Mouse (Mus musculus): ENCODE measurements at regions not wholly inside any gene's neighbourhood (a gene's known extent, or its start where the extent isn't known, plus 50 kb on each side); places are given as distances from the start of the nearest gene placed in this dataset.
"Not testable (repeated sequence)": the region's sequence is repeated elsewhere in the genome, so short reads cannot be mapped to it uniquely, and the experiment has no call there.

DNA sequence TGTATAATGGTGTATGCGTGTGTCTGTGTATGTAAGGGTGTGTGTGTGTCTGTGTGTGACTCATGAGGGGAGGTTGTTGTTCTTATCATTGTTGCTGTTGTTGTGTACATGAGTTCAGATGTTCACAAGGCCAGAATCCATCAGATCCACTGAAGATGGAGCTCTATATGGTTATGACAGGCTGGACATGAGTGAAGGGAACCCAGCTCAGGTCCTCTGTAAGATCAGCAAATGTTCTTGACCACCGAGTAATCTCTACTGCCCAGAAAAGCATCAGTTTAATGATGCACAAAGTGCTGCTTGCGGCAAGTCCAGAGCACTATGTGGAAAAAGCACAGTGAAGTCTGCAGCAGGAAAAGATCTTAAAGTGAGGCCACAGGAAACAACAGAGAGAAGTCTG lies 77.5 kb downstream of the Gm15319 start:
- DNase-seq (ENCODE audit: low spot score) = not testable (repeated sequence)

DNA sequence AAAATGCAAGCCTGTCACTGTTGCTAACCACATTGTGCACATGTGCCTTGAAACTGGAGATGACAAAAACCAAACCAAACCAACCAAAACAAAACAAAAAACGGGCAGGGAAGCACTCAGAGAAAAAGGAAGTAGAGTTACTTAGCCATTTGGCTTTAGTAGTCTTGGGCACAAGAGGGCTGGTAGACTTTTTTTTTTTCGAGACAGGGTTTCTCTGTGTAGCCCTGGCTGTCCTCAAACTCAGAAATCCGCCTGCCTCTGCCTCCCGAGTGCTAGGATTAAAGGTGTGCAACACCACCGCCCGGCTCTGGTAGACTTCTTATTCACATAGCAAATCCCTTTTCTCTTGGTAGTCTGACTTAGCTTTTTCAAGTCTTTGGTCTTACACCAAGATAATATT lies 78.2 kb downstream of the Gm15319 start:
- DNase-seq (ENCODE audit: low spot score) = peak; percentile 36

DNA sequence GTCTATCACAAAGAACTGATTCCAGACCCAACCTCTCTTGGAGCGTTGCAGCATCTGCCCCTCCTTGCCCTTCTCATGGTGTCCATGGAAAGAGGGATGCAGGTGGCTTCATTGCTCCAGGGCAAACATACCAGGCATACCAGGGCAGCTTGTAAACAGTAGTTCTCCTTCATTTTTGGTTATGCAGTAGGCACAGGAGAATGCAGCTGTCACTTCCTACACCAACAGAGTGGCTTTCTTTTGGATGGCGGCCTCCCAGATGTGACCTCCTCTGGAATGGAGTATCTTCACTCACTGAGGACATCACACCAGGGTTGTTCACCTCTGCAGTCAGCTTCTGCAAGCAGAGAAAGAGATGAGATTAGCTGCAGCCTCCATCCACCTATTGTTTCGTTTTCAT lies 79.9 kb downstream of the Gm15319 start:
- not testable (repeated sequence) for DNase-seq (ENCODE audit: low spot score)

DNA sequence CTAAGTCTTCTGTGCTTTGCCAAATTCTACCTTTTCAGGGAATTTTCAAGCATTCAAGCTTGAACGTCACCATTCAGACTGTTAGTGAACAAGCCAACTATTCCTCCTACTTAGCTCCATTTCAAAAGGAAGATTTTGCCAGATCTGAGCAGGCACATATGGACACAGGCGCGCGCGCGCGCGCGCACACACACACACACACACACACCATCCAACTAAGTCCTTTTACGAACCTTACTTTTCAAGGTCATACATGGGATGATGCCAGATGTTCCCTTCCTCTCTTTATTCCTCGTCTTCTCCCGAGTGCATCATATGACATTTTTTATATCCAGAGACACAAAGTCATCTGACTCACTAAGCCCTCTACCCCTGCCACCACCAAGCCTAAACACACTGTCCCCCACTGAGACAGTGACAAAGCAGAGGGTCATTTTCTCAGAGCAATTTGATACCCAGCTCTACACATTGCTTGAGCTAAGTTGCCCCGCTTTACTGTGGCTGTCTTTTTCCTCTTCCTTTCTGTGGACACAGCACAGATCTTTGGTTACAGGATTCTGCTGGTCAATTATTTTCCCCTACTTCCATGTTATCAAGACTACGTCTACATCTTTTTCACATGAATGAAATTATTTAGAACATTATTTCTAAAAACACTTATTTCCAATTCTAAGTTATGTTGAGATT lies 81.7 kb downstream of the Gm15319 start:
- DNase-seq (ENCODE audit: low spot score) = peak; percentile 49

DNA sequence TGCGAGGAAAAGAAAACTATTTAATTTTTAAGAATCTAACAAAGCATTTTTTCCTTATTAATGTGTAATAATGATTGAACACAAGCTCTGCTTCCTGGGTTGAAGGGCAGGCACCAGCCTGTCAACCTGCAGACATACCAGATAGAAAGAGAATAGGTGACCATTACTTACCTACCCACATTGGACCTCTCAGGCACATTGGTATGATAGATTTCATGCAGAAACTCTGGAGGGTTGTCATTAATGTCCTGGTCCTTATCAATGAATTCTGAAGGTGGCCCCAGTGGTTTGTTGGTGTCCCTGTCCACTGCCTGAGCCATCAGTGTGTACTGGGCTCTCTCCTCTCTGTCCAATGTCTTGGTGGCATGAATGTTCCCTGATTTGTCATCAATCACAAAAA lies 85.3 kb downstream of the Gm15319 start:
- not testable (repeated sequence) for DNase-seq (ENCODE audit: low spot score)

DNA sequence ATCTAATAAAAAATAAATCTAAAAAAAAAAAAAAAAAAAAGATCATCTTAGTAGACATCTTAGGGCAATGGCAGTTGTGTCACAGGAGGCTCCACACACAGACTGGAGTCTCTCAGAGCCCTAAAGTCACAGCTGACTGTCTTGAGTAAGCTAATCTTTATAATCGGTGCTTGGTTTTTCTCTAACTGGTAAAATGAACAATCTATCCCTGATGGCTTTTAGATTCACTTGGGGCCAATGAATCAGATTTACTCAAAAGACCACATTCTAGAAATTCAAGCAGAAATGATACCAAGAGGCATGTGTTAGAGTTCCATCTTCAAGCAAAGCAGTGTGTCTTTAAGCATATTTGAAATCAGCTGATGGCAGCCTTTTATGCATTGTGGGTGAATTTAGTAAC lies 86.3 kb downstream of the Gm15319 start:
- DNase-seq (ENCODE audit: low spot score) = not testable (repeated sequence)

DNA sequence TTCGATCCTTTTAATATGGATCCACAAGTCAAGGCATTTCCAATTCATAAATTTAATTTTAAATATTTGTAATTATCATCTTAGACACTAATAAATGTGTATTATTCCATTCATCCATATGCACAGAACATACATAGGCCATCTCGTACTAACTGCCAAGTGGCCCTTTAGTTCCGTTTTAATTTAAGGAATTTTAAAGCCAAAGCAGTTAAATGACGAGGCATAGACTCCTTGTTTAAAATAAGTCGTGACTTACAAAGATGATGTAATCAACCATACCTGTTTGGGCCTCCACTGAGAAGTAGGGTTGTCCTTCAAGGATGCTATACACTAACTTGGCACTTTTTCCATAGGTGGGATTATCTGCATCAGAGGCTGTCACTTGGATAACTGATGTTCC lies 89.2 kb downstream of the Gm15319 start:
- not testable (repeated sequence) for DNase-seq (ENCODE audit: low spot score)

DNA sequence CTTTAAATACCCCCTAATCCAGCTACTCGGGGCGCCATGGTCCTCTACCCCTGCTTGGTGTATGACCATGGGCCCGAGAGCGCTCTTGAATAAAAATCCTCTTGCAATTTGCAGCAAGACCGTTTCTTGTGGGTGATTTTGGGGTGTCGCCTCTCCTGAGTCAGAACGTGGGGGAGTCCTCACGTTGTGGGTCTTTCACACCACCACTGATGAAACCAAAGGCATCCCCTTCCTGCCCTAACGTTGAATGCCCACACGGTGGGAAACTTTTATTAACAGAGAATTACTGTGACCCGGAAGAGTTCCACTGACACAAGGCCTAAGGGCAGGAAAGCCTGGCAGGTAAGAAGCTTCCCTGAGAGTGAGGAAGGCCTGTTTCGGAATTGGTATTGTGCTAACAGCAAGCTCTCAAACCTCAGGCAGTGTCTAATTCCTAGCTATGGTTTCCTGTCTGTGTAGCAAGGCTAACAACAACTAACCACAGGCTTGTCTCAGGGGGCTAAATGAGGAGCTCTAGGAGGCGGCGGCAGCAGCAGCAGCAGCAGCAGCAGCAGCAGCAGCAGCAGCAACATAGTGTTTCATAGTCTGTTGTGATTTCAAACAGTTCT lies 95.4 kb downstream of the Gm15319 start:
- peak; percentile 40 for DNase-seq (ENCODE audit: low spot score)

DNA sequence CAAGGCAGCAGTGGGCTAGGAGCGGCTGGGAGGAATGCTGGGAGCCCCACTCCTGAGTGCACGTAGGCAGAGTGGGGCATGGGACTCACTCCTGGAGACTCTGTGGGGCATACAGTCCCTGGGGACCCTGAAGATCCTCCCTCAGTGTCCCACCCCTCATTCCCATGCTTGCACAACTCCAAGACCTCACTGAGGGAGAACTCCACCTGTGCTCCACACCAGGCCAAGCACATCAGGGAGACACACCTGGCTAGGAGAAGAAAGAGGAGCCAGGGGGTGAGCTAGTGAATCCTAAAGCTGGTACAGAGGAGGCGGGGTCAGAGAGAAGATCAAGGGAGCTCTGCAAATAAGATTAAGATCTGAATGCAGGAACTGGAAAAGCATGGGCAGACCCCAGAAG lies 96.2 kb downstream of the Gm15319 start:
- DNase-seq (ENCODE audit: low spot score) = peak; percentile 48

DNA sequence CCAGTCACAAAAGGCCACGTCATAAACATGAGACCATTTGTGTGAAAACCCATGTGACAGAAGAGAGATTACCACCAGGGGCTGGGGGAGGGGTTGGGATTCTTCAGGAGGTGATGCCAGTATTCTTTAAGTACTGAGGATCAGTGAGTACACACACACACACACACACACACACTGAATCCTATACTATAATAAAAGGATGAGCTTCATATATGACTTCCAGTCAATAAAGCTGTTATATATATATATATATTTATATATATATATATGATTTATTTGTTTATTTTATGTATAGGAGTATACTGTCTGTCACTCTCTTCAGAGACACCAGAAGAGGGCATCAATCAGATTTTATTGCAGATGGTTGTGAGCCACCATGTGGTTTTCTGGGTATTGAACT lies 98.4 kb downstream of the Gm15319 start:
- DNase-seq (ENCODE audit: low spot score) = not testable (repeated sequence)

DNA sequence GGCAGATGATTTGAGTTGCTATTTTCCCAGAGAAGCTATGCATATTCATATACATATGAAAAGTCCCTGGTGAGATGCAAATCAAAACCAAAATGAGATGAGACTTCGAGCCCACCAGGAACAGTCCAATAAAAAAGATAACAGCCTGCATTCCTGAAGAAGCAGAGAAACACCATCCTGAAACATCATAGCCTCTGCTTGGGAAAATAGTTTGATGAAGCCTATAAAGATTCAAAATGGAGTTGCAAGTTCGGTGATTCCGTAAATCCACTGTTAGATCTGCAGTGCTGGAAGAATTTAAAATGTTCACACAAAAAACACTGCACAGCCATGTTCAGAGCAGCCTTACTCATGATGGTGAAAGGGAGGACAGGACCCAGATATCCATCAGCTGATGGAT lies 98.9 kb downstream of the Gm15319 start:
- peak; percentile 46 for DNase-seq (ENCODE audit: low spot score)

DNA sequence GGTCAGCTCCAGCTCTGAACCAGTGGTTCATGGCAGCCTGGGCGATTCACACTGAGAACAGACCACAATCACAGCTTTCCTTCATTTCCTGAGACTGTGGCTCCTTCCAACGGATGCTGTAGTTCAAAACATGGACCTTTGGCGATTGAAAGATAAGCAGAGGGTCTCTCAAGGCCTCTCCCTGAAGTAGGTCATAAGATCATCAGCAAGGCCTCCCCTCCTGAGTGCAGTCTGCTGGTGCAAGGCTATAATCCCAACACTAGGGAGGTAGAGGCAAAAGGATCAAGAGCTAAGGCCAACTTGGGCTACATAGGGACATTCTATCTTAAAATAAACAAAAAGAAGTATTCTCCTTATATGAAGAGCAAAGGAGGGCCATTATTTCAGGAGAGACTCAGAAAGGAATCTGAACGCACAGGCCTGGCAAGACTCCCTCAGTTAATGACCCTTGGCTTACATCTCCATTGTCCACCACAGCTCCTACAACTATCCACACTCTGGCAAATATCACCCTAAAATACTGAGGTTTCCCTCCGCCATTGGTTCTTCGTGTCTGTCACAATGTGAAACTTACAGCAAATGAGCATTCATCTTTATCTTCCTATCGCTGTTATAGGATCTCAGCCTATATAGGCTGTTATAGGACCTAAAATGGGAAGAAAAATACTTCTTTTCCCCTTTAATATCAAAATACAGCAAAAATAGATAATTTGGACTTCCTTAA lies 100.0 kb downstream of the Gm15319 start:
- DNase-seq (ENCODE audit: low spot score) = peak; percentile 56

DNA sequence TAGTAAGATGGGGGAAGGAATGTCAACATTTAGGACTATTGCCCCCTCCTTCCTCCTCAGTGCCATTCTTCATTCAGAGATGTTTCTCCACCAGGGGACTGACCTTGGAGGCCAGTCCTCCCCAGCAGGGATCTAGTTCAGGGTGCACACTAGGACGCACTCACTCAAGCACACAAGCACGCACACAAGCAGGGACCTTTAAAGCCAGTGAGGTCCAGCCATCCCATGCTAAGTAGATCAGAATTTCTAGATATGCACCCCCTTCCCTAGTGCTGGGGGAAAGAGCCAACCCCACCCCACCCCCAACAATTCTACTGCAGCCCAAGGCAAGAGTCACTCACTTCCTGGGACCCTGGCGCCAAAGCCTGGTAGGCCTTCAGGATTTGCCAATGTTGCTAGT lies 100.8 kb downstream of the Gm15319 start:
- peak; percentile 44 for DNase-seq (ENCODE audit: low spot score)

DNA sequence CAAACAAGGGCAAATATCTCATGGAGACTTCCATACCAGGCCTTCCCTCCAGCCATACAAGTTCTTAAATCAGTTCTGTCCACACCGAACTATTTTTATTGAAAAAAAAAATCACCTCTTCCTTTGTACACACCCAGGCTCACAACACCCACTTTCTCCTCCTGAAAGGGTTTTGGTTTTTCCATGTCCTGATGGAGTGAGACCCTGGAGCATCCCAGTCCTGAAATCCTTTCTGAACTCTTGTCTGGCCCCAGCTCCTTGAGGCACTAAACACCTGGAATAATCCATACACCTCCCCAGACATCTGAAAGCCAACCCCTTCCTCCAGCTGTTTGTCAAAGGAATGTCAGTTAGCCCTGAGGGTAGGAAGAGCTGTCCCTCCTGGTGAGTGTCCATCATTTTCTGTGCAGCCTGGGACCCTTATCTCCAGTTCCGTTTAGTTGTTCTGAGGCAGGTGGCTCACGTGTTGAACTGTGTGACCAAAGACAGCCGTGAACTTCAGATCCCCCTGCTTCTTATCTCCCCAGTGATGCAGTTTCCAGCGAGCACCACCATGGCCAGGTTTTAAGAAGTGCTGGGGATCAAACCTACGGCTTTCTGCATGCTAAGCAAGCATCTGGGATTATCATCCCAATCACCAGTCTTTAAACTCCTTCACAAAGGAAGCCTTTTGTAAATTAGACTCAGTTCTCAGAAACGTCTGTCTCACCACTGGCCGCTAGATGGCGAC lies 101.4 kb downstream of the Gm15319 start:
- not testable (repeated sequence) for DNase-seq (ENCODE audit: low spot score)

DNA sequence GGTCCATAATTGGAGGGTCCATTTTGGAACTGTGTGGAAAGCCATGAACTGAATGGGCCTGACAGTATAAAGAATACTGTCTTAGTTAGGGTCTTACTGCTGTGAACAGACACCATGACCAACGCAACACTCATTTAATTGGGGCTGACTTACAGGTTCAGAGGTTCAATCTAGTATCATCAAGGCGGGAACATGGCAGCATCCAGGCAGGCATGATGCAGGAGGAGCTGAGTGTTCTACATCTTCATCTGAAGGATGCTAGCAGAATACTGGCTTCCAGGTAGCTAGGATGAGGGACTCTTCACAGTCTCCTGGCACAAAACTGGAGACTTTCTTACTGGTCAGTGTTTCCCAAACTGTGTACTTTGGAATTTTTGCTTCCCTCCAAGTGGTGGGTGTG lies 102.0 kb downstream of the Gm15319 start:
- peak; percentile 66 for DNase-seq (ENCODE audit: low spot score)

DNA sequence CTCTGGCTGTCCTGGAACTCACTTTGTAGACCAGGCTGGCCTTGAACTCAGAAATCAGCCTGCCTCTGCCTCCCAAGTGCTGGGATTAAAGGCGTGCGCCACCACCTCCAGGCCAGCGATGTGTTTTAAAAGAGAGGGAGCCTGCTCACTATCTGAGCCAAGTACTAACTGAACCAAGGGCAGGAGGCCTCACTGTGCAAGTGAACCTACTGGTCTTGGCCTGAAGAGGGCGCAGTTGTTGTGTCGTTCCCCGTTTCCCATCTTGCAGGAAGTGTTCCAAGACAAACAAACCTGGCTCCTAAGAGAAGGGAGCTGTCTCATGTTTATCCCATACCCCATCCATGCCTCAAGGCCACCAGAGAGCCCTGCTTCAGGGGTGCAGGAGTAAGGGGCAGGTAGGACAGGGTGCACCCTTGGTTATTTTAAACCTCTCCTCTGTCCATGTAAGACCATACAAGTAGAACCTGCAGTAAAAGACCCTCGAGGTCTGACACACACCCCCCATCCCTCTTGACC lies 102.8 kb downstream of the Gm15319 start:
- not testable (repeated sequence) for DNase-seq (ENCODE audit: low spot score)

DNA sequence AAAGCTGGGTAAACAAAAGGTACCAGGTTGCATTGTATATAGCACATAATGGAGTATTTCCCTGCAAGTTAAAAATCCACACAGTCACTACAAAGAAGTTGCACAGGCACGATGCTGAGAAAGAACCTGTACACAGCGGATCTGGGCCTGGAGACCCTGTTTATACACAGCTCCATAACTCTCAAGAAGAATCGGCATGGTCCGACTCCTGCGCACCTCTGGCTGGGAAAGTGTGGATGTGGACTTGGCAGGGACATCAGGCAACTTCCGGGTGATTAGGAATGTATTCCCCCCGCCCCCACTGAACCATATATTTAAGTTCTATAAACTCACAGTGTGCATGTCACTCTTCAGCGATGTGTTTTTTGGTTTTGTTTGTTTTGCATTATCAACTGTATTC lies 103.3 kb downstream of the Gm15319 start:
- peak; percentile 49 for DNase-seq (ENCODE audit: low spot score)

All from testis, postnatal 10 days (tissue).